Mouse (Mus musculus) cerebellum, postnatal 14 days (tissue): ENCODE data around the gene Wdhd1.

Experiments used
- DNase-seq, 2 experiments: peaks; one replicate each; pipeline ENCODE4 v3.0.0; 2021; ENCODE audit warnings: mixed read lengths in 2 of 2

Wdhd1 gene

GRCm38 (mm10) chr14:47220231-47221025 is 56.2 kb downstream of the Wdhd1 start:
- no peak for DNase-seq

DNA sequence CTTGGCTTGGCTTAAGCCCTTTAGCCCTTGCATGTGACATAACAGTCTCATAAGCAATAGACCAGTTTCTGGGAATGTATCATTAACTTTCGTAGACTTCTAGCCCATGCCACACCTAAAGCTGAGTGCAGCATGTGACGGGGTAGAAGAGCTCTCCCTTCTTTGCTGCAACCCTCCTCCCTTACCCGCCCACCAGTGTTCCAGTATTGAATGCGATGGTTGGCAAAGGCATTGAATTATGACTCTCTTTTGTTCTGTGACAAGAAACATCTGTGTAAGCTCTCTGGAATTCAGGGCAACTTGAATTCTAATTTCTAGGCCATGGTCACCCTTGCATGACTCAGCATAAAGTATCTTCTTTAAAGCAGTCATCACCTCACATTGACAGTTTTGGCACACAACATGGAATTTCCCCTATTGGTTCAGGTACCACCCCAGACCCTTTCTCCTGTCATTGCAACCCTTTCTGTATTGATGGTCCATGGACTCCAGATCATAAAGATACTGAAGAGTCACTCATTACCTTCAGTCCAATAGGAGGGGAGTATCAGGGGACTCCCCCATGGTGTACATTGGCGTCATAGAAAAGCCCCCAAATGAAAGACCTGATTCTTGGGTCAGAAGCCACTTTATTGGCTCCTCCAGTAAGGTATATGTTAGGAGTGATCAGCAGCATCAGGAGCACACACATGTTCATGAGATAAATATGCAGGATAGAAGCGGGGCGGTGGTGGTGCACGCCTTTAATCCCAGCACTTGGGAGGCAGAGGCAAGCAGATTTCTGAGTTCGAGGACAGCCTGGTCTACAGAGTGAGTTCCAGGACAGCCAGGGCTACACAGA is 57.7 kb downstream of the Wdhd1 start:
- DNase-seq, result no peak

- DNase-seq, result no peak
These were observed 60.1 kb downstream of the Wdhd1 start for GRCm38 (mm10) chr14:47216541-47216940.

GRCm38 (mm10) chr14:47214367-47214766 is 62.3 kb downstream of the Wdhd1 start:
- no peak for DNase-seq

DNA sequence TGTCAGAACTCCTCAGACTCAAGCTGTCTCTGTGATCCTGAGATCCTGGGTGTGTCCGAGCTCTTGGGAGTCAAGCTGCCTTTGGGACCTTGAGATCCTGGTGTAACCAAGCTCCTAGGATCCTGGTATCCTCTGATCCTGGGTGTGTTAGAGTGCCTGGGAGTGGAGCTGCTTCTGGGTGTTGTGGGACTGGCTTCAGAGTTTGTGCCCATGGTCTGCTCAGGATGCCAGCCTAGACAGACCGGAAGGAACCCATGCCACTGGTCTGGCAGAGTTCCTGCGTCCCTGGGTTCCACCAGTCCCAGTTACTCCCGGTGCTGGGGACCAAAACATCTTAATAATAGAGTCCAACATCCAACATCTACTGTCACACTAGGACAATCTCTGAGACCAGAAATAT is 63.4 kb downstream of the Wdhd1 start:
- DNase-seq, result no peak

DNA sequence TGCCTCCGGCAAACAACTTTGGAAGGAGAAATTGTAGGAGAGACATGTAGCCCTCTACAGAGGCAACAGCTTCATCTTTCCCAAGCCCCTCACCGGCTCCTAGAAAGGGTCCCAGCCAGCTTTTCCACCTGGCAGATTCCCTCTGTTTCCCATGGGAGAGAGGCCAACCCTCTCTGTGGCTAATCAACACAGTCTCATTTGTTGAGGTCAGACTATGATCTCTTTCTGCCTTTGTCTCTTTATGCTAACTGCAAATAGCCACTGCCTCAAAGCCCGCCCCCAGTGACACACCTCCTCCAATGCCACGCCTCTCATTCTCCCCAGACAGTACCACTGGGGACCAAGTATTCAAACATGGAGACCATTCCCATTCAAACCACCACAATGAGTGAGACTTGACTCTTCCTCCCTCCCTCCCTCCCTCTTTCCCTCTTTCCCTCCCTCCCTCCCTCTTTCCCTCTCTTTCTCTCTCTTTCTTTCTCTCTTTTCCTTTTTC is 66.9 kb downstream of the Wdhd1 start:
- DNase-seq, result no peak

- no peak for DNase-seq
These were observed 67.8 kb downstream of the Wdhd1 start for GRCm38 (mm10) chr14:47208564-47209493.

- no peak for DNase-seq
These were observed 70.1 kb downstream of the Wdhd1 start for GRCm38 (mm10) chr14:47206601-47207000.

DNA sequence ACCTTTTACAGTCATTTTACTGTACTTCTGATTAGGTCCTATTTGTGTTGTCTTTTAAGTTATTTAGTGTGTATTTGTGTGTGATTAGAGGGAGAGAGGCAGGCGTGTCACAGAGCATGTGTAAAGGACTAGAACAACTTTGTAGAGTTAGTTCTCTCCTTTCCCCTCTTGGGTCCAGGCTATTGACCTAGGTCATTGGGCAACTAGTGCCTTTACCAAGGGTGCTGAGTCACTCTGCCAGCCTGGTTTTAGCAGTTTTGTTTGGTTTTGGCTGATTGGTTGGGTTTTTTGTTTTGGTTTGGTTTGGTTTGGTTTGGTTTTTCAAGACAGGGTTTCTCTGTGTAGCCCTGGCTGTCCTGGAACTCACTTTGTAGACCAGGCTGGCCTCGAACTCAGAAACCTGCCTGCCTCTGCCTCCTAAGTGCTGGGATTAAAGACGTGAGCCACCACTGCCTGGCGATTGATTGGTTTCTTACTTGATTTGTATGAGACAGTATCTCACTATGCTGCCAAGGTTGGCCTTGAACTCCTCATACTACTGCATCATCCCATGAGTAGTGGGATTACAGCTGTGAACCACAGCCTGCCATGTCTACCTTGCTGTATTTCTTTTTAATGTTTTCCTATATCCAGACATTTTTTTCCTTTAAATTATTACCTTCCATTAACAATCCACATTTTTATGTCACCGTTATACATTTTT is 71.2 kb downstream of the Wdhd1 start:
- no peak for DNase-seq

- no peak for DNase-seq
These were observed 79.3 kb downstream of the Wdhd1 start for GRCm38 (mm10) chr14:47197340-47197739.

GRCm38 (mm10) chr14:47196711-47197110 is 79.9 kb downstream of the Wdhd1 start:
- DNase-seq, result no peak

DNA sequence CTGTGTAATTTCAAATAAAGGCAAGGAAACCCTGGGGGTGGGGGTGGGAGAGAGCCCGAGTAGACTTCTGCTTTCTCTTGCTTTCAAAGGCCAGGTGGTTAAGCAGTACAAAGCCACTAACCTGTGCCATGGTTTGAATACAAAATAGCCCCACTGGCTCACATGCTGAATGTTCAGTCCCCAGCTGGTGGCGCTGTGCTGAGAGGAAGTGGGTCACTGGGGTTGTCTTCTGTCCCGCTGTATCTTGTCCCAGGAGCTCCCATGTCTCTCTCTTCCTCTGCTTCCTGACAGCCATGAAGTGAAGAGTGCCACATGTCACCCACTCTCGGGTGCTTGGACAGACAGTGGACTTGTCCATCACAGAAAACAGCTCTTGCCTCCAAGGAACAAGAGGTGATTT is 82.6 kb downstream of the Wdhd1 start:
- DNase-seq, result peak in 1 of 2 experiments; percentile 23

DNA sequence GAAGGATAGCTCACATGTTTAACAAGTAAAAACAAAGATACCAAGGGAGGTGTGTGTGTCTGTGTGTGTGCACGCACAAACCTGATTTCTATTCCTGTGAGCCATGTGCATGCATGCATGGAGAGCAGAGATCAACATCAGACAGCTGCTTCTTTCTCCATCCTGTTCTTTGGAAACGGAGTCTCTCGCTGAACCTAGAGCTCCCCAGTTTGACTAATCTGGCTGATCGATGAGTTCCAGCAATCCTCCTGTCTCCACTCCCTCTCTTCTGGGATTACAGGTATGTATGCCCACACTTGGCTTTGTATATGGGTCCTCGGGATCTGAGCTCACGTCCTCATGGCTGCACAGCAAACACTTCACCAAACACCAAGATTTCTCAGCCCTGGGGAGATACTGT is 83.2 kb downstream of the Wdhd1 start:
- DNase-seq, result no peak

- DNase-seq, result no peak
These were observed 84.8 kb downstream of the Wdhd1 start for GRCm38 (mm10) chr14:47191861-47192260.
